Mouse (Mus musculus) kidney, adult 2 months (tissue): ENCODE measurements around the gene Aebp1.

Experiments
- CTCF ChIP-seq: fragments of 200-500 bp; conservative IDR thresholded peaks from 2 replicates; pipeline ENCODE4 v1.5.1; 2011; ENCODE audit warnings: low read depth, mild to moderate bottlenecking, control low read depth, low read length, moderate library complexity, mixed read lengths; ENCODE audit not compliant: insufficient read depth, insufficient read length
- POLR2A ChIP-seq: fragments of 200-500 bp; IDR thresholded peaks from one replicate; pipeline ENCODE4 v1.6.1; 2011; ENCODE audit warnings: low read depth, low read length, control low read depth

- TF ChIP-seq CTCF (0 out of 2 replicates have a peak, but pooled peaks have one; percentile 2), POLR2A (no peak)
Observed at GRCm38 (mm10) chr11:5828509-5829191, 33.1 kb upstream of the Aebp1 start.
